Mouse (Mus musculus) macrophage (primary cell): ENCODE data around the gene Cdca8. TPM values are rescaled to one million over a fixed set of nuclear protein-coding genes. Genes with fewer than 3 reads are reported as not detected.

Source experiments
- H3K27ac ChIP-seq: fragments of 350-480 bp; formaldehyde crosslinking; 2 replicates; pipeline ENCODE4 v1.9.0; 2021
- H3K36me3 ChIP-seq: fragments of 350-480 bp; formaldehyde crosslinking; 2 replicates; pipeline ENCODE4 v1.9.0; 2021; ENCODE audit errors: inconsistent target
- H3K4me3 ChIP-seq: fragments of 350-480 bp; formaldehyde crosslinking; 2 replicates; pipeline ENCODE4 v1.9.0; 2021; ENCODE audit errors: inconsistent target
- H3K79me2 ChIP-seq: fragments of 350-480 bp; formaldehyde crosslinking; 2 replicates; pipeline ENCODE4 v1.9.0; 2021; ENCODE audit errors: inconsistent target
- WGBS: methylation state at CpG from one replicate; pipeline ENCODE4 v1.1.7; 2026; ENCODE audit warnings: inconsistent platforms; ENCODE audit not compliant: missing documents; 5-methylcytosine and 5-hydroxymethylcytosine counted together
- polyA plus RNA-seq: library from polyadenylated mRNA; stranded (reverse); fragments of 250-400 nt; gene quantifications from 3 replicates; pipeline ENCODE4 v1.2.4, GENCODE M21; 2018; ENCODE audit warnings: inconsistent platforms

Gene Cdca8
- polyA plus RNA-seq, 1 experiment from 2014 or later, result 19.0 TPM

GRCm38 (mm10) chr4:124969219-124969848 lies 30.2 kb upstream of the Cdca8 start:
- 41% methylated on average over 7 of the region's 7 CpGs for WGBS
- Histone ChIP-seq H3K79me2 (no peaks in the 10 kb centered on the region), H3K27ac (no peak overlapping the region), H3K36me3 (no peaks in the 10 kb centered on the region), H3K4me3 (no peak overlapping the region)

DNA sequence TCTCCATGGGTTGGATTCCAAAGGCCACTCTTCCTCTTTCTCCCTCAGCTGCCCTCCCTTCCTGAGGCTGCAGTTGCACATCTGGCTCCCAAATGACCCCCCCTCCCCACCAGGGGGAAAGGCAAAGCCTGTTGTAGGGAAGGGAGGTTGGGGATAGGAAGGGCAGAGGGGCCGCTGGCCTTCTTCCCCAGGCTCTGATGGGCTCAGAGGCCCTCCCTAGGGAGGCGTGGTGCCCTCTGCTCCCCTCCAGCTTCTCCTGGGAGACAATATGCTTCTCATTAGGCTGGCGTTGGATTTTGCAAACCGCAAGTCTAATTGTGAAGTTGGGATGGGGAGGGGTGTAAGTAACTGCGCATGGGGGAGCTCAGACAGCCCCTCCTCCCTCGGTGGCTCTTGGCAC lies 29.6 kb upstream of the Cdca8 start:
- H3K27ac ChIP-seq, result no peak overlapping the region
- no peaks in the 10 kb centered on the region for H3K36me3 ChIP-seq
- H3K4me3 ChIP-seq, result no peak overlapping the region
- no peaks in the 10 kb centered on the region for H3K79me2 ChIP-seq
- WGBS, result 44% methylated on average over 6 of the region's 6 CpGs

DNA sequence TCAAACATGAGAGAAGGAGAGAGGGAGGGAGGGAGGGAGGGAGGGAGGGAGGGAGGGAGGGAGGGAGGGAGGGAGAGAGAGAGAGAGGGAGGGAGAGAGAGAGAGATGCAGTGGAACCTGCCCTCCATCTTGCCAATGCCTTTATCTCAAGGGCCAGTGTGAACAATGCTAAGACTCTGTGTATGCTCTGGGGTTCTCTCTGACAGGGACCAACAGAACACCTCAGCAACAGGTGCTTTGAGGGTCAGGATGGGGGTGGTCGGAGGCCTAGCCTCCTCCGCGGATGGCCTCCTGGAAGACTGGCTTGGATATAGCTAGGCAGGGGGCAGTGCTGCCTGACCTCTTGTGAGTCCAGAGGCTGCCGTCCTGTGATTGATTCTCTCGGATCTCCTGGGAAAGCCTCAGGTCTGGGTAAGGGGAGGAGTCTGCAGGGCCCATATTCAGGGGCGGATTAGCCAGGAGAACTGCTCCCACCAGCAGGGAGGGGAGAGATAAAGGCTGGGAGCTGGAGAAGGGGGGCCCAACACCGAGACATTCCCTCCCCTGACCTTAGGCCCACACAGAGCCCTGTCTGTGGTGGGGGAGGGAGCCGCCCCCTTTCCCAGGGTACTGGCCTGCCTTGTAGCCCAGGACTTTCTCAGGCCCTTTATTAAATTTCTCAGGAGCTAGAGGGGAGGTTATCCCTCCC lies 25.9 kb upstream of the Cdca8 start:
- H3K36me3 ChIP-seq, result no peaks in the 10 kb centered on the region
- H3K79me2 ChIP-seq, result no peaks in the 10 kb centered on the region
- H3K27ac ChIP-seq, result no peak overlapping the region
- no peak overlapping the region for H3K4me3 ChIP-seq
- WGBS, result 90% methylated on average over 7 of the region's 8 CpGs

DNA sequence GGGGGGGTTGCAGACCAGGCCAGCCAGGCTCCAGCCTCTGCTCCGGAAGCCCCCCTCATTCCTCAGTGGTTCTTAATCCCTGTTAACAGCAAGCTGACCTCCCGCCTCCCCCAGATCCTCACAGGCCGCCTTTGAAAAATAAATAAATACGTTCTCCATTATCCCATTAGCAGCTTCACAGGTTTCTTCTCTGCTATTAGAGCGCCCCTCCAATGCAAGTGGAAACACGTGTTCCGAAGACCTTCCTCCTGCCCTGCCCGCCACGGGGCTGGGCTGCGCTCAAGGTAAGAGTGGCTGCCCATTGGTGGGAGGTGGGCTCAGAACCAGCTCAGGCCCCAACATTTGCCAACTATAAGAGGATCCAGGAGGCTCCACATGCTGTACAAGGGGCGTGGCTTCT lies 23.5 kb upstream of the Cdca8 start:
- H3K4me3 ChIP-seq, result no peak overlapping the region
- no peaks in the 10 kb centered on the region for H3K36me3 ChIP-seq
- no peak overlapping the region for H3K27ac ChIP-seq
- no peaks in the 10 kb centered on the region for H3K79me2 ChIP-seq
- WGBS, result 92% methylated on average over 11 of the region's 11 CpGs

DNA sequence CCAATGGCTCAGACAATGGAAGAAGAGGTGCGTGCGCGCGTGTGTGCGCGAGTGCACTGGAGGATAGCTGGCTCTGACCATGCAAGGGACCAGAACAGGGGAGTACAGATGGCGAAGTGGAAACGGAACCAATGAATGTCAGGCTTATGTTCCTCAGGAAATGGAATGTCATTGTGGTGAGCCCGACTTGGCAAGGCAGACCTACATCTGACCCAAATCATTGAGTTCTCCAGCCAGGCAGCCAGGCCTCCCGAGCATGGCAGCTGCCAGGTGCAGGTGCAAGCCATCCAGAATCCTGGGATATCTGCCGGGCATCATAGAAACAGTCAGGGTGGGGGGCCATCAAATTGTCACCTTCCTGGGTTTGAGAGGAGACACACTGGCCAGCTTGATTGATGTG lies 21.8 kb upstream of the Cdca8 start:
- Histone ChIP-seq H3K4me3 (no peak overlapping the region), H3K36me3 (no peaks in the 10 kb centered on the region)
- WGBS, result 26% methylated on average over 11 of the region's 11 CpGs

GRCm38 (mm10) chr4:124959062-124959461 lies 20.0 kb upstream of the Cdca8 start:
- H3K36me3 ChIP-seq, result no peaks in the 10 kb centered on the region
- 65% methylated on average over 10 of the region's 11 CpGs for WGBS
- no peak overlapping the region for H3K27ac ChIP-seq
- H3K79me2 ChIP-seq, result no peaks in the 10 kb centered on the region
- H3K4me3 ChIP-seq, result no peak overlapping the region

More for the DNA sequence above, 21.8 kb upstream of the Cdca8 start:
- H3K27ac ChIP-seq, result no peak overlapping the region
- H3K79me2 ChIP-seq, result no peaks in the 10 kb centered on the region

DNA sequence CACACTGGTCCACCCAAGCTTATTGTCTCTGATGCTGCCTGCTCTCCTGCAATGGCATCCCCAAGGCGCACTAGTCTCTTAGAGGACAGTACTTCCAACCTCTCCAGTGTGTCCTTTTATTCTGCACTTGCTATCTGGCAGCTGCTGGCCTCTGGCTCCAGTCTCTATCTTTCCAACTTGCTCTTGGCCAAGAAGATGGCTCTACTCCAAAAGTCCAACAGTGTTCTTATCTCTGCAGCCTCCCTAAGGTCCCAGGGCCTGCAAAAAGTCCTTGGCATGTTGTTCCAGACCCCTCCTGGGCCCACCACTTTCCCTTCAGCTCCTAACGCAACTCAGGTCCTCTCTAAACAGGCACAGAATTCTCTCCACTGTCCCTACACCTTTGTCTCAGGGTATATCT lies 18.2 kb upstream of the Cdca8 start:
- 95% methylated on average over 2 of the region's 2 CpGs for WGBS
- Histone ChIP-seq H3K36me3 (no peaks in the 10 kb centered on the region), H3K79me2 (no peaks in the 10 kb centered on the region), H3K27ac (no peak overlapping the region), H3K4me3 (no peak overlapping the region)

- 57% methylated on average over 4 of the region's 4 CpGs for WGBS
- H3K36me3 ChIP-seq, result no peaks in the 10 kb centered on the region
- H3K4me3 ChIP-seq, result no peak overlapping the region
- no peak overlapping the region for H3K27ac ChIP-seq
- no peaks in the 10 kb centered on the region for H3K79me2 ChIP-seq
Observed at GRCm38 (mm10) chr4:124953546-124953945, 14.4 kb upstream of the Cdca8 start.

DNA sequence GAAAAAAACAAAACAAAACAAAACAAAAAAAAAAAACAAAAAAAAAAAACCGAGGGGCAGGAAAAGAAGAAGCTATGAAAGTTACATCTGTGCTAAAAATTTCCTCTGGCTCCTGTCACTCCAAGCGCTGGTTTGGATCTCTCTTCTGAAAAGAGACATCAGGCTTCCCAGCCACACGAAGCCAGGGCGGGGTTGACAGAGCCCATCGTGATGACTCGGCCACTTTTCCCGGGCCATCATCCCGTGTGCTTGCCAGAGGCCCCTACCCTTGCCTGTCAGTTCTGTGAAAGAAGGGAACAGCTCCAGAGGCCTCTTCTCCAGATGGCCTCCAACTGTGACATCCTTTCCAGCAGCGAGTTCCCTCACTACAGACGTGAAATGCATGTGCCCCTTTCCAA lies 11.9 kb upstream of the Cdca8 start:
- H3K4me3 ChIP-seq, result no peak overlapping the region
- no peak overlapping the region for H3K27ac ChIP-seq
- H3K79me2 ChIP-seq, result no peaks in the 10 kb centered on the region
- H3K36me3 ChIP-seq, result no peaks in the 10 kb centered on the region
- WGBS, result 42% methylated on average over 10 of the region's 10 CpGs

GRCm38 (mm10) chr4:124950181-124951035 lies 11.3 kb upstream of the Cdca8 start:
- H3K36me3 ChIP-seq, result no peaks in the 10 kb centered on the region
- 91% methylated on average over 20 of the region's 21 CpGs for WGBS
- H3K4me3 ChIP-seq, result no peak overlapping the region
- H3K79me2 ChIP-seq, result no peaks in the 10 kb centered on the region
- no peak overlapping the region for H3K27ac ChIP-seq

DNA sequence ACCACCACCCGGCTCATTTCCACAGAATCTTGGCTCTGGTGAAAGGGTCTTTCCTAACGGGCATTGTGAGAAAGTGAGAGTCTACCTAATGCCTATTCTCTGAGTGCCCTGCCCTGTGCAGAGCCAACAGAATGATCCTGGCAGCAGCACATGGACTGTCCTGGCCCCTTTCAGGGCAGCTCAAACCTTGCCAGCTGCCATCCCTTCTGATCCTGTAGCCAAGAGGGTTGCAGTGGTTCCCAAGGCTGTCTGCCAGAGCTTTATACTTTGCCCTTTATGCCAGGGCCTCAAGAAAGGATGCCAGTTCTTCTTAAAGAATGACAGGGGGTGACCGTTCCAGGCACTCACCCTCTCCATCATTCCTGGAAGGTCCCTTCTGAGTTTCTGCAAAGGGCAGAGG lies 10.4 kb upstream of the Cdca8 start:
- Histone ChIP-seq H3K36me3 (no peaks in the 10 kb centered on the region), H3K27ac (no peak overlapping the region), H3K4me3 (no peak overlapping the region), H3K79me2 (no peaks in the 10 kb centered on the region)
- 91% methylated on average over 3 of the region's 3 CpGs for WGBS

- no peaks in the 10 kb centered on the region for H3K79me2 ChIP-seq
- 63% methylated on average over 2 of the region's 2 CpGs for WGBS
- no peak overlapping the region for H3K27ac ChIP-seq
- no peak overlapping the region for H3K4me3 ChIP-seq
- peaks cover 21% of the 10 kb centered on the region; the same call in 1 of the 2 replicates for H3K36me3 ChIP-seq
Observed at GRCm38 (mm10) chr4:124944961-124945360, 5.8 kb upstream of the Cdca8 start.

GRCm38 (mm10) chr4:124943781-124944180 lies 4.7 kb upstream of the Cdca8 start:
- 97% methylated on average over 5 of the region's 5 CpGs for WGBS
- Histone ChIP-seq H3K79me2 (no peaks in the 10 kb centered on the region; the same call in 1 of the 2 replicates), H3K36me3 (peaks cover 25% of the 10 kb centered on the region; the same call in 1 of the 2 replicates), H3K4me3 (no peak overlapping the region), H3K27ac (no peak overlapping the region)

DNA sequence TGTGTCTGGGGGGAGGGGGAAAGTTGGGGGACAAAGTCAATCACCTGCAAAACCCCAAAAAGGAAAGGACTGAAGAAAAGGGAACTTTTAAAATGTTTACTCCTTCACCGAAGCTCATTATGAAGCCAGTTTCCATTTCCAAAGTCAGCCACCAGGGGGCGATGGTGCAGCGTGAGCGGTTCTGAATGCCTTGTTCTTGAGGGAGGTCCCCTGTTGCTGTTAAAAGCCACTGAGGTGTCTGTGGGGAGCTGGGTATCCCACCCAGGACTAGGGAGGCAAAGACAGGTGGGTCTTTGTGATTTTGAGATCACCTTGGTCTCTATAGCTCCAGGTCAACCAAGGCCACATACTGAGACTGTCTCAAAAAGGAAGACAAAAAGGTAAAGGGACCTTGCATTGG lies 3.9 kb upstream of the Cdca8 start:
- peaks cover 25% of the 10 kb centered on the region; the same call in 1 of the 2 replicates for H3K36me3 ChIP-seq
- H3K27ac ChIP-seq, result no peak overlapping the region
- WGBS, result 0% methylated on average over 4 of the region's 4 CpGs
- no peak overlapping the region for H3K4me3 ChIP-seq
- H3K79me2 ChIP-seq, result peaks cover 7% of the 10 kb centered on the region
